Mouse (Mus musculus): ENCODE measurements around the gene Siah1a. TPM values are rescaled to one million over a fixed set of nuclear protein-coding genes. Genes with fewer than 3 reads are reported as not detected.
A peak's percentile ranks its signal among the peaks of the same experiment; 100 is the strongest.

The Siah1a gene
- polyA plus RNA-seq, 1 experiment, result 18.4 TPM

- Histone ChIP-seq H3K27ac (ENCODE audit: insufficient read depth, low read depth, low read length) (no peak overlapping the region), H3K36me3 (ENCODE audit: control insufficient read depth, insufficient read depth, low read length) (no peaks in the 10 kb centered on the region; the same call in 1 of the 2 replicates), H3K27me3 (replicated peaks; ENCODE audit: control insufficient read depth, insufficient read depth, low read length) (no peaks in the 10 kb centered on the region), H3K4me1 (ENCODE audit: control insufficient read depth, insufficient read depth, low read length) (0 out of 2 replicates have a peak, but pooled peaks cover 3% of the 10 kb centered on the region), H3K4me3 (ENCODE audit: insufficient read depth, low read depth, low read length) (no peak overlapping the region)
- no peak for DNase-seq
- no peak for TF ChIP-seq CTCF (conservative IDR thresholded peaks at IDR 0.05; ENCODE audit: insufficient read depth, insufficient read length, low read depth, low read length)
- no peak for TF ChIP-seq POLR2A (IDR thresholded peaks at IDR 0.05; ENCODE audit: low read depth, low read length)
- 96% methylated on average over 3 of the region's 3 CpGs for WGBS
Measured at GRCm38 (mm10) chr8:86702453-86702852, 43.3 kb downstream of the Siah1a start.

GRCm38 (mm10) chr8:86699471-86699870 is 46.3 kb downstream of the Siah1a start:
- WGBS, result 72% methylated on average over 12 of the region's 12 CpGs
- Histone ChIP-seq H3K4me3 (ENCODE audit: insufficient read depth, low read depth, low read length) (no peak overlapping the region), H3K4me1 (ENCODE audit: control insufficient read depth, insufficient read depth, low read length) (0 out of 2 replicates have a peak, but pooled peaks cover 3% of the 10 kb centered on the region), H3K27ac (ENCODE audit: insufficient read depth, low read depth, low read length) (no peak overlapping the region), H3K27me3 (replicated peaks; ENCODE audit: control insufficient read depth, insufficient read depth, low read length) (no peaks in the 10 kb centered on the region), H3K36me3 (ENCODE audit: control insufficient read depth, insufficient read depth, low read length) (no peaks in the 10 kb centered on the region; the same call in 1 of the 2 replicates)
- no peak for DNase-seq
- no peak for TF ChIP-seq POLR2A (IDR thresholded peaks at IDR 0.05; ENCODE audit: low read depth, low read length)
- no peak for TF ChIP-seq CTCF (conservative IDR thresholded peaks at IDR 0.05; ENCODE audit: insufficient read depth, insufficient read length, low read depth, low read length)

- 56% methylated on average over 1 of the region's 1 CpGs for WGBS
- no peak for TF ChIP-seq CTCF (conservative IDR thresholded peaks at IDR 0.05; ENCODE audit: insufficient read depth, insufficient read length, low read depth, low read length)
- no peak for TF ChIP-seq POLR2A (IDR thresholded peaks at IDR 0.05; ENCODE audit: low read depth, low read length)
- DNase-seq, result peak; percentile 8
- Histone ChIP-seq H3K27ac (ENCODE audit: insufficient read depth, low read depth, low read length) (no peak overlapping the region), H3K27me3 (replicated peaks; ENCODE audit: control insufficient read depth, insufficient read depth, low read length) (no peaks in the 10 kb centered on the region), H3K36me3 (ENCODE audit: control insufficient read depth, insufficient read depth, low read length) (no peaks in the 10 kb centered on the region; the same call in 1 of the 2 replicates), H3K4me1 (ENCODE audit: control insufficient read depth, insufficient read depth, low read length) (0 out of 2 replicates have a peak, but pooled peaks cover 3% of the 10 kb centered on the region), H3K4me3 (ENCODE audit: insufficient read depth, low read depth, low read length) (no peak overlapping the region)
Measured at GRCm38 (mm10) chr8:86698811-86699421, 46.8 kb downstream of the Siah1a start.

DNA sequence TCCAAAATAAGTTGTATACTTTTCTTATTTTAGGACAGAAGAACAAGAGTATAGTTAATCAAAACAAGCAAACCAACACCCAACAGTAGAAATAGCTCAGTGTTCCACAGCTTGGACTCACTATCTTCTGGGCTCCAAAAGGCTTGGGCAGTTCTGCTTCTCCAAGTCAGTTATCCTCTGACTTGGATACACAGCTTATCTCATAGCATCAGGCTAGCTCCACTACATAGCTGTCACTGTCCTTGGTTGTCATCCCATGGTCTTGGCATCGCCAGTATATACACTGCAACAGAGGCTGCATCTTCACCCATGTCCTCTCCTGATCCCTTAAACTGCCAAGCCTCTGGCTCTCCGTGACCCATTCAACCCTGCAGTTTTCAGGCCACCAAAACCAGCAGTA is 50.0 kb downstream of the Siah1a start:
- Histone ChIP-seq H3K4me3 (ENCODE audit: insufficient read depth, low read depth, low read length) (no peak overlapping the region), H3K27ac (ENCODE audit: insufficient read depth, low read depth, low read length) (no peak overlapping the region), H3K27me3 (replicated peaks; ENCODE audit: control insufficient read depth, insufficient read depth, low read length) (no peaks in the 10 kb centered on the region), H3K36me3 (ENCODE audit: control insufficient read depth, insufficient read depth, low read length) (peaks cover 2% of the 10 kb centered on the region; the same call in 1 of the 2 replicates), H3K4me1 (ENCODE audit: control insufficient read depth, insufficient read depth, low read length) (0 out of 2 replicates have a peak, but pooled peaks cover 3% of the 10 kb centered on the region)
- no peak for TF ChIP-seq CTCF (conservative IDR thresholded peaks at IDR 0.05; ENCODE audit: insufficient read depth, insufficient read length, low read depth, low read length)
- TF ChIP-seq POLR2A (IDR thresholded peaks at IDR 0.05; ENCODE audit: low read depth, low read length), result no peak
- 95% methylated on average over 2 of the region's 2 CpGs for WGBS
- no peak for DNase-seq

- H3K27ac ChIP-seq (ENCODE audit: insufficient read depth, low read depth, low read length), result no peak overlapping the region
- no peak for DNase-seq
- H3K4me1 ChIP-seq (ENCODE audit: control insufficient read depth, insufficient read depth, low read length), result 0 out of 2 replicates have a peak, but pooled peaks cover 2% of the 10 kb centered on the region
- H3K27me3 ChIP-seq (replicated peaks; ENCODE audit: control insufficient read depth, insufficient read depth, low read length), result no peaks in the 10 kb centered on the region
- H3K4me3 ChIP-seq (ENCODE audit: insufficient read depth, low read depth, low read length), result no peak overlapping the region
- peaks cover 2% of the 10 kb centered on the region for H3K36me3 ChIP-seq (ENCODE audit: control insufficient read depth, insufficient read depth, low read length)
- 78% methylated on average over 1 of the region's 1 CpGs for WGBS
- TF ChIP-seq POLR2A (IDR thresholded peaks at IDR 0.05; ENCODE audit: low read depth, low read length) (no peak), CTCF (conservative IDR thresholded peaks at IDR 0.05; ENCODE audit: insufficient read depth, insufficient read length, low read depth, low read length) (no peak)
Measured at GRCm38 (mm10) chr8:86694011-86694410, 51.7 kb downstream of the Siah1a start.

DNA sequence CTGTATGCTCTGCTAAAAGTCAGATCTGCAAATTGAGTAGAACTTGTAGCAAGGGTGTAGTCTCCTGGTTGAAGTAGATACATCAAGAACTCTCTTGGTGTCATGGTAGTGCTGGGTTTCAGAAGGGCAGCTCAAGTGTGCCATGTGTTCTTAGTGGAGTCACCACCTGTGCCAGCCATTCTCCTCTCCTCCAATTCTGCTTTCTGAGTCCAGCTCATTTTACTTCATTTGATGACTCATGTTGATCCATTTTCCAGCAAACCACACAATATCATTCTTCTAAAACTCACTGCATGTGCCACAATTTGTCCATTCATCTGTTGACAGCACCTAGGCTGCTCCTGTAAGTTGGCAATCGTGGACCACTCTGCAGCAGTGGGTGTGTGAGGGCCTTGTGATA is 53.6 kb downstream of the Siah1a start:
- no peak for DNase-seq
- TF ChIP-seq POLR2A (IDR thresholded peaks at IDR 0.05; ENCODE audit: low read depth, low read length) (no peak), CTCF (conservative IDR thresholded peaks at IDR 0.05; ENCODE audit: insufficient read depth, insufficient read length, low read depth, low read length) (no peak)
- H3K4me3 ChIP-seq (ENCODE audit: insufficient read depth, low read depth, low read length), result no peak overlapping the region
- peaks cover 2% of the 10 kb centered on the region for H3K36me3 ChIP-seq (ENCODE audit: control insufficient read depth, insufficient read depth, low read length)
- no peak overlapping the region for H3K27ac ChIP-seq (ENCODE audit: insufficient read depth, low read depth, low read length)
- no peaks in the 10 kb centered on the region for H3K27me3 ChIP-seq (replicated peaks; ENCODE audit: control insufficient read depth, insufficient read depth, low read length)
- H3K4me1 ChIP-seq (ENCODE audit: control insufficient read depth, insufficient read depth, low read length), result no peaks in the 10 kb centered on the region
- WGBS, result 81% methylated on average over 1 of the region's 1 CpGs

- Histone ChIP-seq H3K27ac (ENCODE audit: insufficient read depth, low read depth, low read length) (no peak overlapping the region), H3K27me3 (replicated peaks; ENCODE audit: control insufficient read depth, insufficient read depth, low read length) (no peaks in the 10 kb centered on the region), H3K4me1 (ENCODE audit: control insufficient read depth, insufficient read depth, low read length) (no peaks in the 10 kb centered on the region), H3K36me3 (ENCODE audit: control insufficient read depth, insufficient read depth, low read length) (peaks cover 2% of the 10 kb centered on the region), H3K4me3 (ENCODE audit: insufficient read depth, low read depth, low read length) (no peak overlapping the region)
- no peak for DNase-seq
- TF ChIP-seq CTCF (conservative IDR thresholded peaks at IDR 0.05; ENCODE audit: insufficient read depth, insufficient read length, low read depth, low read length) (no peak), POLR2A (IDR thresholded peaks at IDR 0.05; ENCODE audit: low read depth, low read length) (no peak)
- WGBS, result 74% methylated on average over 3 of the region's 3 CpGs
Measured at GRCm38 (mm10) chr8:86686629-86687028, 59.1 kb downstream of the Siah1a start.

Other genes with a start within 250 kb of the Siah1a start
- 0.01 and 0.03 TPM in 2 replicates for gene Abcc12, start 165.2 kb downstream of the Siah1a start, polyA plus RNA-seq (2012; rRNA removed)
- gene Lonp2, start 121.9 kb downstream of the Siah1a start, polyA plus RNA-seq (2012; rRNA removed), result 82.9 and 87.1 TPM in 2 replicates
- 1.5 and 2.2 TPM in 2 replicates for gene Gm10638, start 235 bp downstream of the Siah1a start, polyA plus RNA-seq (2012; rRNA removed)
- 11.3 and 13.2 TPM in 2 replicates for gene N4bp1, start 139.3 kb upstream of the Siah1a start, polyA plus RNA-seq (2012; rRNA removed)

Data from kidney, adult 2 months (tissue).